Mouse (Mus musculus): ENCODE data around the gene Gm28305.

Gm28305 gene

DNA sequence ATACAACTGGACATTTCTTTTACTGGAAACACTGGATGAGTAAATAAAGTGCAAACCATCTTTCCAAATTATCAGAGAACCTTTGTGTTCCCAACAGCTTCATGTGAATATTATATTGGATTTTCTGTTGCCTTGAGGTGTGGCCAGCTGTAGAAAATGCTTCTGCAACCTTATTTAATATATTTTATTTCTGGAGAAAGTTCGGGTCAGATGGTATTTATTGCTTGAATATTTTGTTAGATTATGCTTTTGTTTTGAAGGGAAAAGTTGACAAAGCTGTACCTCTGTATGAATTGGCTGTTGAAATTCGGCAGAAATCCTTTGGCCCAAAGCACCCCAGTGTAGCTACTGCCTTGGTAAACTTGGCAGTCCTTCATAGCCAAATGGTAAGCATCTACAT, at the start of gene Gm28305:
TSS of gene Gm28305 (plus strand) at position 301 of the 400 bp plus-strand sequence.
- no peak for DNase-seq

GRCm38 (mm10) chr9:103996496-103996895, 44.0 kb upstream of the Gm28305 start:
- peak; percentile 44 for DNase-seq

- DNase-seq: no peak
These were observed 39.9 kb upstream of the Gm28305 start for GRCm38 (mm10) chr9:104000601-104001000.

- peak; percentile 100 for DNase-seq
These were observed 38.3 kb upstream of the Gm28305 start, which contains the start of gene Nphp3 for GRCm38 (mm10) chr9:104001921-104002859. TSS of gene Nphp3 (plus strand) at chr9:104002544.

DNA sequence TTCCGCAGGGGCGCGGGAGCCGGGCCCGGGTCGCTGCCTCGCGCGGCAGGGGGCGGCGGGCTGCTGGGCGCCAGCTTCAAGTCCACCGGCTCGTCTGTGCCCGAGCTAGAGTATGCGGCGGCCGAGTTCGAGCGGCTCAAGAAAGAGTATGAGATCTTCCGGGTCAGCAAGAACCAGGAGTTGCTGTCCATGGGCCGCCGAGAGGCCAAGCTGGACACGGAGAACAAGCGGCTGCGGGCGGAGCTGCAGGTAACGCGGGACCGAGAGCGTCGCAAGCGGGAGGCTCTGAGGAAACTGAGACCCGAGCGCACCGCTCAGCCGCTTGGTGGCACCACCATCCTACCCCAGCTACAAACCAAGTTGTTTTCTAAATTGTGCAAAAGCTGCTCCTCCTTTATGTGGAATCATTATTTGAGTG, 37.5 kb upstream of the Gm28305 start:
- no peak for DNase-seq

DNA sequence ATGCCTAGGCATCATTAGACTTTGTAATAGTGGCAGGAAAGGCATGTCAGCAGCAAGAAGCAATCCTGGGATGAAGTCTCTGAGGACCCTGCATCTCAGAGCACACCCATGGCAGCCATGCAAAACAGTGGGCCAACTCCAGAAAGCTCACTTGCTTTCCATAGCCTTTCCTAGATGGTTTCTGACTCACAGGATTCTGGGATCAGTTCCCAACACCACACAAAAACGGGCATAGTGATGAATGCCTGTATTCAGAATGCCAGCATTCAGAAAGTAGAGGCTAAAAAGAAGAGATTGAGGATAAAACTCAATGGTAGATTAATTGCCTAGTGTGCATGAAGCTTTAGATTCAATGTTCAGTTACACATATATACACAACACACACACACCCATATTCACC, 25.9 kb upstream of the Gm28305 start:
- no peak for DNase-seq

DNA sequence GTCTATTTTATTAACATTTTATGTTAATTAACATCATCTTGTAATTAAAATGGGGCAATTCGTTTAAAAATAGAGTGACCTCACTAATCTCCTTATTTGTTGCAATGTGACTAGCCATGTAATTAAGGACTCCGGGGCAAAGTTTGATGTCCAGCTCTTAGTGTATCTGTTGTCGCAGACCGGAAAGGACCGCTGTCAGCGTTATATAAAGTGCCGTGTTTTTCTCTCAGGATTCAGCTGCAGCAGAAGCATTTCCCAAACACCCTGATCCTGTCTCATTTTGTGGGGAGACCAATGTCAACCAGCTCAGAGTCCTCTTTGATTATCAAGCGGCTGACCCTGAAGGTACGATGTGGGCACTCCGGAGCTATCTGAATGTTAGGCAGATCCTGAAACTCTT, 19.4 kb upstream of the Gm28305 start:
- DNase-seq: no peak

DNA sequence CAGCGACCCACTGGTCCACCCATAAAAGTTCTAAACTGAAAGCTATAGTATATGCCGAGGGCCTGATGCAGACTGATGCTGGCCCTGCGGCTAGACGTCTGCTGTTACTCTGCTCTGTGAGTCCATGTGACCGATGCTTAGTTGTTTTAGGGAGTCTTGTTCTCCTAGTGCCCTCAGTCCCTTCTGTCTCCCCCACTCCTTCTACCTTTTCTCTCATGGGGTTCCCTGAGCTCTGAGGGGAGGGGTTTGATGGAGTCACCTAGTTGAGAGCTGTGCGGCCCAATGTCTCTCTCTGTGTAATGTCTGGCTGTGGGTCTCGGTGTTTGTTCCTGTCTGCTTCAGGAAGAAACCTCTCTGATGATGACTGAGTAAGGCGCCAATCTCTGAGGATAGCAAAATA, 13.3 kb upstream of the Gm28305 start:
- no peak for DNase-seq

GRCm38 (mm10) chr9:104029861-104030260, 10.6 kb upstream of the Gm28305 start:
- no peak for DNase-seq

DNA sequence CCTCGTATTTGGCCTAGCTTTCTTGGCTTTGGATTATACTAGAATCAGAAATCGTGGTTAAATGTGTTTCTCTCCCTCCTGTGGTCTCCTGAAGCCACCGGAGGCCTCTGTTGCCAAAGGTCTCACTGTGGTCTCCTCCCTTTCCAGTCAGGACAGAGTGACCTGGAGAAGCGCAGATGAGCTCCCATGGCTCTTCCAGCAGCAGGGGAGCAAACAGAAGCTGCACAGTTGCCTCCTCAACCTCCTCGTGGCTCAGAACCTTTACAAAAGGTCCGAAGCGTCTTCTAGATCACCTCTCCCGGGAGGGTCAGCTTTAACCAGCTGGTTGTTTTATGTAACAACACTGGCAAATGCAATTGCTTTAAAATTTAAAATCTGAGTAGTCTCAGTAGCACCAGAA, 6.2 kb upstream of the Gm28305 start:
- DNase-seq: no peak

- no peak for DNase-seq
These were observed 5.7 kb upstream of the Gm28305 start for GRCm38 (mm10) chr9:104034718-104035117.

DNA sequence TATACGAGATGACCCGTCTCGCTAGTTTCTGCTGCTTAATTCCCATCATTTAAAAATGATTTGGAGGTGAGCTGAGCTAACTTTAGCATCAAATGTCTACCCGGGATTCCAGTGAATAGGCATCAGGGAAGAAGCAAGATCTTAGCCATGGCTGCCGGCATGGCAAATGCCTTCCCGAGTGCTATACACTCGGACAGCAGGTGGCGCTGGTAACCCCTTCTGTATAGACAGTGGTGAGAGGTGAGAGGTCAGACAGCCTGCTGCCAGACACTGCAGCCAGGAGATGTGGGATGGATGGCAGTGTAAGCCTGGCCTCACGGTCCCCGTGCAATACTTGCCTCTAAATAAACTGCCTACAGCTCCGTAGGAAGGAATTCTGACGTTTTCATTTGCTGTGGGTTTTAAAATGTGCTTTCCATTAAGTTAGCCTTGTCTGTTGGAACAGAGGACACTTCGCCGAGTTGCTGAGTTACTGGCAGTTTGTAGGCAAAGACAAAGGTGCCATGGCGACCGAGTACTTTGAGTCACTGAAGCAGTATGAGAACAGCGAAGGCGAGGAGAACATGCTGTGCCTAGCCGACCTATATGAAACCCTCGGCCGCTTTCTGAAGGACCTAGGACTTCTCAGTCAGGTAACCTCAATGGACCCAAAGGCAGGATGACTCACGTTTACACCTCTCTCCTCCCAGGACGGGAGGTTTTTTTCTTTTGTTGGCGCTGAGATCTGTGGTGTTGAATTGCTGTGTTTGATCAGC, 5.0 kb upstream of the Gm28305 start:
- peak; percentile 54 for DNase-seq

- DNase-seq: no peak
These were observed 2.2 kb upstream of the Gm28305 start for GRCm38 (mm10) chr9:104038266-104038665.

DNA sequence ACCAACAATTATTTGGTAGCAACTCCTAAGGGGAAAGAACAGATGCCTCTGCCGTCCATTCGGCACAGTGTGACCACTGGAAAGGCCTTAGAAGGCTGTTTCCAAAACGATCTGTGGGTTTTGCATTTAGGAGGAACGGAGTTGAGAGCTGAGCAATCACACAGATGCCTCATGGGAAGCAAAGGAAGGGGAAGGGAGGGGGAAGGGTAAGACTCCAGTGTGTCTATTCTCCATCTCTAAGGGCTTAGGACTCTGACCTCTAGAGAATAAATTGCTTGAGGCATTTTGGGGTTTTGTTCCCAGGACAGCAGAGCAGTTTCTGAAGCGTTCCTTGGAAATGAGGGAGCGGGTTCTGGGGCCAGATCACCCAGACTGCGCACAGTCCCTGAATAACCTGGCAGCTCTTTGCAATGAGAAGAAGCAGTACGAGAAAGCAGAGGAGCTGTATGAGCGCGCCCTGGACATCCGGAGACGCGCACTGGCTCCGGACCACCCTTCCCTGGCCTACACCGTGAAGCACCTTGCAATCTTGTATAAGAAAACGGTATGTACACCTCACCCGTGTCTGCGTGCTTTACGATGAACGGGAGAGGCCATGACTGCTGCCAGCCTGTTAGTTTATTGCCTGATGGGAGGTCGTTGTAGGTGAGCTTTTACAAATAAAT, 1.3 kb upstream of the Gm28305 start:
- no peak for DNase-seq

GRCm38 (mm10) chr9:104039742-104040141, 720 bp upstream of the Gm28305 start:
- DNase-seq: no peak

GRCm38 (mm10) chr9:104043676-104044075, 3.2 kb downstream of the Gm28305 start:
- no peak for DNase-seq

DNA sequence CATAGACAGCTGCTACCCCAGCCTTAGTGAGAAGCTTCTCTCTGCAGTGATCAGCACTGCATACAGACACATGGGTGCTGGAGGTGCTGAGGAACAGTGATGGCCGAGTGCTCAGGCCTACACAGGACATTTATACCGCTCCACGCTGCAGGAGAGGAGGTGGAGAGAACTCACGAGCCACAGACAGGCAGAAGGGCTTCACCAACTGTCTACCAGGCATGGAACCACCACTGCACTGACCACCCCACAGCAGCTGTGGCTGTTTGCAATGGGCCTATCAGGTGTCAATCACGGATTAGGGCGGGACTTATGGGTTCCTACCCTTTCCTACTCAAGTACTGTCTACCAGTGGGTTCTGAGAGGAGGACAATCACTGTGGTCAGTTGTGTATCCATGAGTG, 10.6 kb downstream of the Gm28305 start:
- no peak for DNase-seq

- DNase-seq: peak; percentile 78
These were observed 22.2 kb downstream of the Gm28305 start, which contains the start of gene Uba5 for GRCm38 (mm10) chr9:104062430-104063243. TSS of gene Uba5 (minus strand) at chr9:104063134.

GRCm38 (mm10) chr9:104063244-104063961, 22.9 kb downstream of the Gm28305 start, which contains the start of gene Acad11:
TSS of gene Acad11 (plus strand) at chr9:104063377.
- DNase-seq: peak; percentile 90

DNA sequence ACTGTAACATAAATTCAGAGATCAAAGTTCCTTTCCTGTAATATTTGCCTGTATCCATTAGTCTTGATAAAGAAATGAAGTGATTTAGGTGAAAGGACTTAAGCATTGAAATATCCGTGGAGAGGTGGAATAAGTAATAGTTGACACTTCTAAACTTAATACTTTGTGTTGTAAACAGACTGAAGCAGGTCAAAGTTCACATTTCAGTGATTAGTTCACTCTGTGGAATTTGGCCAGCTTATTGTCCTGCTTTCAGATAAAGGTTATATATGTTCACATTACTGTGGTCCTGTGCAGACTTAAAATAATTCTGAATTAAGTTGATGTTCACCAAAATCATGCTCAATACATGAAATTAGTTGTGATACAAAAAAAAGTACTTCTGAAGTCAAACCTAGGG, 24.1 kb downstream of the Gm28305 start:
- no peak for DNase-seq

DNA sequence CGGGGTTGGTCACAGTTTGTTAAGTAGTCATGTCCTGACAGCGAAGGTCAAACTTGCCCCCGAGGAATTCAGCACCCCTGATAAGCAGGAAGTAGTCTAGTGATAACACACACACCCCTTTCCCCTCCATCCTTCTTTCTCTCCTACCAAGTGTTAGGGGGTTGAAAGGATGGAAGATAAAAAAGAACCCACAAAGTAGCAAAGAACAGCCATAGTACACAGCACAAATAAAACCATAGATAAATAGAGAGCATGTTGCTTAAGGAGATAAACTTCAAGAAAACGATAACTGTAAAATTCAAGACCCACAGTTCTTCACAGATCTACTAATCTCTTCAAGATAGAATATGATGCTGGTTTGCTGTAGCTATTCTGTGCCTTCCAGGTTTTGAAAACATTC, 29.8 kb downstream of the Gm28305 start:
- DNase-seq: no peak
